Mouse (Mus musculus) liver, embryonic 11.5 days (tissue): ENCODE results near the gene Pmch. TPM values are rescaled to one million over a fixed set of nuclear protein-coding genes. Genes with fewer than 3 reads are reported as not detected.

Experiments used
- ATAC-seq: fragments of 200-750 bp; cut with Nextera tagmentation; replicated peaks from 2 replicates; pipeline ENCODE4 v1.8.0; 2017; ENCODE audit warnings: moderate number of reproducible peaks, mild to moderate bottlenecking, moderate TSS enrichment, moderate library complexity; ENCODE audit not compliant: low FRiP score
- DNase-seq: peaks from one replicate; pipeline ENCODE4 v3.0.0-alpha.2; 2017; ENCODE audit warnings: low spot score
- H3K27ac ChIP-seq: fragments of 300-500 bp; sonication (generic); 2 replicates; pipeline ENCODE4 v1.5.1; 2014; ENCODE audit warnings: mild to moderate bottlenecking, low read depth, low read length, control low read depth
- H3K27me3 ChIP-seq: fragments of 300-500 bp; sonication (generic); replicated peaks from 2 replicates; pipeline ENCODE4 v1.6.1; 2014; ENCODE audit warnings: low read length, mixed read lengths; ENCODE audit not compliant: control insufficient read depth, insufficient read depth
- H3K36me3 ChIP-seq: fragments of 300-500 bp; sonication (generic); 2 replicates; pipeline ENCODE4 v1.6.1; 2014; ENCODE audit warnings: mild to moderate bottlenecking, low read length, moderate library complexity, mixed read lengths; ENCODE audit not compliant: control insufficient read depth, insufficient read depth
- H3K4me1 ChIP-seq: fragments of 300-500 bp; sonication (generic); replicated peaks from 2 replicates; pipeline ENCODE4 v1.6.1; 2014; ENCODE audit warnings: low read length, mixed read lengths; ENCODE audit not compliant: control insufficient read depth, insufficient read depth
- H3K4me2 ChIP-seq: fragments of 300-500 bp; sonication (generic); 2 replicates; pipeline ENCODE4 v1.6.1; 2014; ENCODE audit warnings: mild to moderate bottlenecking, control low read depth, moderate library complexity
- H3K4me3 ChIP-seq: fragments of 300-500 bp; sonication (generic); 2 replicates; pipeline ENCODE4 v1.5.1; 2014; ENCODE audit warnings: low read depth, low read length, control low read depth
- H3K9ac ChIP-seq: fragments of 300-500 bp; sonication (generic); 2 replicates; pipeline ENCODE4 v1.6.1; 2014; ENCODE audit warnings: low read depth, low read length, control low read depth
- H3K9me3 ChIP-seq: fragments of 300-500 bp; sonication (generic); 2 replicates; pipeline ENCODE4 v1.6.1; 2016; ENCODE audit warnings: low read length, inconsistent platforms, mixed read lengths; ENCODE audit not compliant: control insufficient read depth
- WGBS: fragments of 180-500 bp; shearing (Covaris S2); extraction: QIAGEN DNeasy Blood & Tissue Kit; methylation state at CpG from one replicate; pipeline ENCODE4 v1.1.7; 2014; 5-methylcytosine and 5-hydroxymethylcytosine counted together
- polyA plus RNA-seq: library from polyadenylated mRNA; unstranded; fragments of >200 nt; fragmentation: Nextera tagmentation; extraction: Ambion mirVana; gene quantifications from 2 replicates; pipeline ENCODE4 v1.2.1, GENCODE M21; 2014

Pmch gene
- polyA plus RNA-seq, 1 experiment from 2014 or later, result 1.1 TPM

DNA sequence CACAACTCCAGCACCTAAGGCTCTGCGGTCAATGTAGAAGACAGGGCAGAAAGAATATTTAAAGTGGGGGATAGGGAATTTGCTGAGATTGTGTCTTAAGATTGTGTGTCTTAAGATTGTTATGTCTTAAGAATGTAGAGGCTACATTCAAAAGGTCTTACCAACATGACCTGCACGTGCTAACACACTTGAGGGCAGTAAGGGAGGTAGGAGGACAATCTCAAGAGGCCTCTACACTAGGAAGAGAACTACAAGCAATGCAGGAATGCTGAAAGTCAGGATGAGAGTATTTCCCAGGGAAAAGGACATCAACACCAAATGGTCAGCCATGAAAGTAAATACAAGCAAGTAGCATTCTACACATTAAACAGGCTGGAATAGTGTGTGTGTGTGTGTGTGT, 15.3 kb downstream of the Pmch start:
- no peak overlapping the region for H3K27ac ChIP-seq
- H3K4me3 ChIP-seq, result no peak overlapping the region
- no peaks in the 10 kb centered on the region for H3K9me3 ChIP-seq
- no peaks in the 10 kb centered on the region for H3K4me1 ChIP-seq
- no peak overlapping the region for H3K4me2 ChIP-seq
- H3K36me3 ChIP-seq, result no peaks in the 10 kb centered on the region
- DNase-seq (no peak), ATAC-seq (no peak)
- no peak overlapping the region for H3K9ac ChIP-seq
- no peaks in the 10 kb centered on the region for H3K27me3 ChIP-seq
- 95% methylated on average over 2 of the region's 2 CpGs for WGBS

DNA sequence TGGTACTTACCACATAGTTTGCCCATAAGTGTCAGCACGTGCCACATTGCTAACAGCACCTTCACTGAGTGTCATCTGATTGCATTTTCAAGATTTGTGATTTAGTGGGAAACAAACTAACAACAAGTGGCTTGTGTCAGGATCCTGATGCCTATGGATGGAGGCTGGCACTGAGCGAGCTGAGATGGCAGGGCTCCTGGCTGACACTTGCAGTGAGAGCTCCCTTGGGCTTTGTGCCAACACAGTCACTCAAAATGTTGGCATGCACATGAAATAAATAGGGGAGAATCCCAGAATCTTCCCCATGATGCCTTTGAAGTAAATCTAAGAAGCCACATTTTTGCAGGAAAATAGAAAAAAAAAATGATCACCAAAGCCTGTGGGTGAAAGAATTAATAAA, 22.4 kb downstream of the Pmch start:
- no peaks in the 10 kb centered on the region for H3K9me3 ChIP-seq
- no peaks in the 10 kb centered on the region for H3K27me3 ChIP-seq
- ATAC-seq (no peak), DNase-seq (no peak)
- no peak overlapping the region for H3K9ac ChIP-seq
- H3K4me3 ChIP-seq, result no peak overlapping the region
- H3K4me1 ChIP-seq, result no peaks in the 10 kb centered on the region
- 94% methylated on average over 2 of the region's 2 CpGs for WGBS
- H3K36me3 ChIP-seq, result peaks cover 3% of the 10 kb centered on the region; the same call in 1 of the 2 replicates
- H3K27ac ChIP-seq, result no peak overlapping the region
- H3K4me2 ChIP-seq, result no peak overlapping the region

DNA sequence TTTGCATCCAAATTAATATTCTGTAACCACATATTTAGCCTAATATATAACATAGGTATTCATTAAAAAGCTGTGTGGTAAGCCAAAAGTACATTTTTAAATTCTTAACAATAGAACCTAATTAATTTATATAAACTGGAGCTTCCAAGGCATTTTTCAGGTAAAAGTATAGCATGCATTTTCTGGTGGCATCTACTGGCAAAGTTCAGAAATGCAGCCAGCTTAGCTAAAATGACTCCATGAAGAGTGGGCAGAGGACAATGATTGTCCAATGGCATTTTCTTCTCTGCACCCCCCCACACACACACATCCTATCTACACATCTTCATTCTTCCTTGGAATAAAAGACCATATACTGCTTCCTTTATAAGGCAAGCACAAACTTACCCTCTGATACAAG, 28.8 kb downstream of the Pmch start:
- Histone ChIP-seq H3K9ac (no peak overlapping the region), H3K36me3 (no peaks in the 10 kb centered on the region; the same call in 1 of the 2 replicates), H3K27ac (no peak overlapping the region), H3K9me3 (no peaks in the 10 kb centered on the region), H3K27me3 (no peaks in the 10 kb centered on the region), H3K4me3 (no peak overlapping the region), H3K4me1 (no peaks in the 10 kb centered on the region), H3K4me2 (no peak overlapping the region)
- ATAC-seq (no peak), DNase-seq (no peak)

DNA sequence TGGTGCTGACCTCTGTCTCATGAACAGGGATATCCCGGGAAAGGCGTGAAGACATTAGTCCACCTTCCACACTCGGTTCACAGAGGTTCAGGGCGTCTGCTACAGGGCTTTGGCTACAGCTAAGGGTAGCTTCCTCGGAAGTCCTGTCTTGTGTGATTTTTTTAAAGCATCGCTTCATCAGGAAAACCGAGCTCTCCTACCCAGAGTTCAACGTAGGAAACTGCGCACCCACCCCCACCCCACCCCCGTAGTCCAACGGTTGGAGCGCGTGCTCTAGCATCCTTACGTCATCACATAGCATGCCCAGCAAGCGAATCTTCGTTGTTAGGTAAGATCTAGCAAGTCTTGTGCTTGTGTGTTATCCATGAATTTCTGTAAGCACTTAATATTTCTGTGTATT, 44.8 kb downstream of the Pmch start:
- Histone ChIP-seq H3K4me1 (no peaks in the 10 kb centered on the region), H3K27ac (no peak overlapping the region), H3K9ac (no peak overlapping the region), H3K4me2 (no peak overlapping the region), H3K4me3 (no peak overlapping the region), H3K27me3 (no peaks in the 10 kb centered on the region), H3K36me3 (peaks cover 6% of the 10 kb centered on the region; the same call in 1 of the 2 replicates), H3K9me3 (no peaks in the 10 kb centered on the region)
- WGBS, result 95% methylated on average over 16 of the region's 16 CpGs
- DNase-seq (no peak), ATAC-seq (no peak)

Other genes with a start within 250 kb of the Pmch start
- gene Igf1, start 232.8 kb upstream of the Pmch start, polyA plus RNA-seq, result 21.8 and 22.6 TPM in 2 replicates
- gene Parpbp, start 55.9 kb downstream of the Pmch start, polyA plus RNA-seq, result 18.0 and 18.4 TPM in 2 replicates
- gene Nup37, start 55.9 kb downstream of the Pmch start, polyA plus RNA-seq, result 95.6 and 103 TPM in 2 replicates
- 56.6 and 58.7 TPM in 2 replicates for gene Washc3, start 110.0 kb downstream of the Pmch start, polyA plus RNA-seq